Mouse (Mus musculus) hindbrain, embryonic 11.5 days (tissue): ENCODE results near the gene Ccdc183. TPM values are rescaled to one million over a fixed set of nuclear protein-coding genes. Genes with fewer than 3 reads are reported as not detected.

Experiments used
- ATAC-seq: fragments of 200-750 bp; cut with Nextera tagmentation; 2 replicates; pipeline ENCODE4 v1.8.0; 2017; ENCODE audit warnings: mild to moderate bottlenecking, moderate TSS enrichment, moderate library complexity; ENCODE audit not compliant: low FRiP score
- DNase-seq: peaks from one replicate; pipeline ENCODE4 v3.0.0-alpha.2; 2015; ENCODE audit warnings: low spot score
- H3K27ac ChIP-seq: fragments of 300-500 bp; sonication (generic); 2 replicates; pipeline ENCODE4 v1.5.1; 2014; ENCODE audit warnings: mild to moderate bottlenecking, low read depth, low read length
- H3K27me3 ChIP-seq: fragments of 300-500 bp; sonication (generic); 2 replicates; pipeline ENCODE4 v1.6.1; 2014; ENCODE audit warnings: mild to moderate bottlenecking, low read length, moderate library complexity, mixed read lengths; ENCODE audit not compliant: control insufficient read depth, insufficient read depth
- H3K36me3 ChIP-seq: fragments of 300-500 bp; sonication (generic); 2 replicates; pipeline ENCODE4 v1.6.1; 2014; ENCODE audit warnings: mild to moderate bottlenecking, low read length, moderate library complexity, mixed read lengths; ENCODE audit not compliant: control insufficient read depth, insufficient read depth
- H3K4me1 ChIP-seq: fragments of 300-500 bp; sonication (generic); replicated peaks from 2 replicates; pipeline ENCODE4 v1.6.1; 2014; ENCODE audit warnings: low read length, mixed read lengths; ENCODE audit not compliant: control insufficient read depth, insufficient read depth
- H3K4me2 ChIP-seq: fragments of 300-500 bp; sonication (generic); replicated peaks from 2 replicates; pipeline ENCODE4 v1.6.1; 2014; ENCODE audit warnings: mild to moderate bottlenecking, low read depth, low read length
- H3K4me3 ChIP-seq: fragments of 300-500 bp; sonication (generic); 2 replicates; pipeline ENCODE4 v1.5.1; 2014; ENCODE audit warnings: low read depth, low read length
- H3K9ac ChIP-seq: fragments of 300-500 bp; sonication (generic); 2 replicates; pipeline ENCODE4 v1.6.1; 2014; ENCODE audit warnings: low read depth, low read length
- H3K9me3 ChIP-seq: fragments of 300-500 bp; sonication (generic); 2 replicates; pipeline ENCODE4 v1.6.1; 2016; ENCODE audit warnings: low read length; ENCODE audit not compliant: control insufficient read depth
- WGBS: fragments of 180-500 bp; shearing (Covaris S2); extraction: QIAGEN DNeasy Blood & Tissue Kit; methylation state at CpG from one replicate; pipeline ENCODE4 v1.1.7; 2014; 5-methylcytosine and 5-hydroxymethylcytosine counted together
- polyA plus RNA-seq: library from polyadenylated mRNA; unstranded; fragments of >200 nt; fragmentation: Nextera tagmentation; extraction: Ambion mirVana; gene quantifications from 2 replicates; pipeline ENCODE4 v1.2.1, GENCODE M21; 2014

The Ccdc183 gene
- polyA plus RNA-seq, 1 experiment from 2014 or later = 0.22 TPM

DNA sequence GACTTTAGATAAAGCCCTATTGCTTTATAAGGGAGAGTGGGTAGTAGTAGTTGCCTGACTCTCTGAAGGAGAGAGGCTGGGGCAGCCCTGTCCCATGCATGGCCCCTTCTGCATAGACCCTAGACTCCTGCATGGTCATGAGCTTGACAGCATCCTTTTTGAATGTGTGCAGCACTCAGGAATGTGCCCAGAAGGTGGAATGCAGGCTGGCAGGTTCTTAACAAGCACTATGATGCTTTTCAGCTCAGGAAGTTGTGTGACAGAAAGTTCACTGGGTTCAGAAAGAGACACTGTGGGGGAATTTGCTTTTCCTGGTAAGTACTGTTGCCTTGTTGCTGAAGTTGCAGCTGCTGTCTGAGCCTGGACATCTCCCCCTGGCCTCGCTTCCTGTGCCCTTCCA lies 37.0 kb upstream of the Ccdc183 start:
- Histone ChIP-seq H3K9ac (no peak overlapping the region), H3K4me1 (no peaks in the 10 kb centered on the region), H3K27ac (no peak overlapping the region), H3K27me3 (no peaks in the 10 kb centered on the region), H3K9me3 (no peaks in the 10 kb centered on the region), H3K36me3 (no peaks in the 10 kb centered on the region), H3K4me2 (no peak overlapping the region), H3K4me3 (no peak overlapping the region)
- 58% methylated on average over 1 of the region's 1 CpGs for WGBS
- no peak for ATAC-seq
- DNase-seq = no peak

DNA sequence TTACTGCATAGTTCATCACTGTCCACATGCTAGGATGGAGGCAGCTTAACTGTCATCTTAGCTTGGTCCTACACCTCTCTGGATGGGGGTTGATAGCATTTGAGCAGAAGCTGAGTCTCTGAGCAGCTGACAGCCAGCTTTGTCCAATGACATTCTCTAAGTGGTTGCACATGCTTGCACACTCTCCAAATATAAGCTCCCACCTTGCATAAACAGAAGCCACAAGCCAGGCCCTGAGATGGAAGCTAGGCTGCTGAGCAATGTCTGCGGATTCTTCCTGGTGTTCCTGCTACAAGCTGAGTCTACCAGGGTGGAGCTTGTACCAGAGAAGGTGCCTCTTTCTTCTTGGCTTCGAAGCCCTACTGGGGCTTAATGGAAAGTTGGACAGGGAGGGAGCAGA lies 35.4 kb upstream of the Ccdc183 start, which contains the start of gene Lcn8:
Lcn8 (plus strand) TSS at position 219 of the 400 bp plus-strand sequence.
- Histone ChIP-seq H3K27ac (no peak within 1 kb of the TSS), H3K9me3 (no peaks in the 10 kb centered on the region), H3K4me1 (no peaks in the 10 kb centered on the region), H3K36me3 (no peaks in the 10 kb centered on the region), H3K4me3 (no peak within 1 kb of the TSS), H3K27me3 (no peaks in the 10 kb centered on the region), H3K4me2 (no peak within 1 kb of the TSS), H3K9ac (no peak within 1 kb of the TSS)
- ATAC-seq (no peak), DNase-seq (no peak)
- WGBS = 79% methylated on average over 2 of the region's 2 CpGs

DNA sequence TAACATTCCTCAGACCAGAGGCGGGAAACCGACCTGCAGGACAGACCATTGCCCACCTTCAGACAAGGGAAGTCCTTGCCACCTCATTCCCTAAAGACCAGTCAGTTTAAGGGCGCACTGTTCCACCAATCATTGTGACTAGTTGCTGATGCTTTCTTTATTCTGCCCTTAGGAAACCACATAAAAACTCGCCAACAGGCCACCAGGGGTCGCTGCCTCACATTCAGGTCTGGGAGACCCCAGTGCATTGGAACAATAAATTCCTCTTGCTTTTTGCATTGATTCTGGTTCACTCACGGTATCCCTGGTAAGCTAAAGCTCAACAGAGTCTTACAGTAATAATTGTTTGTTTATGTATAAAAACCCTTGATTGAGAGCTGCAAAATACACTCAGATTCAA lies 22.4 kb upstream of the Ccdc183 start:
- WGBS = 19% methylated on average over 6 of the region's 6 CpGs
- Histone ChIP-seq H3K9me3 (no peaks in the 10 kb centered on the region), H3K9ac (no peak overlapping the region), H3K4me1 (no peaks in the 10 kb centered on the region), H3K36me3 (no peaks in the 10 kb centered on the region), H3K4me2 (no peak overlapping the region), H3K27me3 (no peaks in the 10 kb centered on the region), H3K27ac (no peak overlapping the region), H3K4me3 (no peak overlapping the region)
- ATAC-seq (no peak), DNase-seq (peak; percentile 76)

DNA sequence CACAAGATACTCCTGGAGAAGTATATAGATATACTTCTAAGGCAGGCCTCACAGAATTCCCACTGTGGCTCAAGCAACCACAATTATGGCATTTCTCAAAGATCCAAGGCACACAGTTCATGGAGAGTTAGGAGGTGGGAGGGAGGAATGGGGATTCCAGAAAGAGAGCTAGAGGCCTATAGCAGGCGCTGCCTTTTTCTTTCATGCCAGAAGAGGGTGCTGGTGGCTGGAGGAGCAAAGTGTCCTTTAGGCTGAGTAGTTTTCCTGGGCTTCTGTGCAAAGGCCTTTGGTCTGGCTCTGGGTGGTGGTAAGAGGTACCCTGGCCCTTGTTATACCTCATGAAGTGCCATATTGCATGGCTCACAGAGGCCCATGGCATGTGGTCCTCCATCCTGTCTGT lies 16.6 kb upstream of the Ccdc183 start:
- Histone ChIP-seq H3K9me3 (no peaks in the 10 kb centered on the region), H3K4me2 (no peak overlapping the region), H3K27me3 (no peaks in the 10 kb centered on the region), H3K4me3 (no peak overlapping the region), H3K27ac (no peak overlapping the region), H3K36me3 (no peaks in the 10 kb centered on the region), H3K9ac (no peak overlapping the region), H3K4me1 (no peaks in the 10 kb centered on the region)
- no peak for ATAC-seq
- 40% methylated on average over 1 of the region's 1 CpGs for WGBS
- DNase-seq = no peak

DNA sequence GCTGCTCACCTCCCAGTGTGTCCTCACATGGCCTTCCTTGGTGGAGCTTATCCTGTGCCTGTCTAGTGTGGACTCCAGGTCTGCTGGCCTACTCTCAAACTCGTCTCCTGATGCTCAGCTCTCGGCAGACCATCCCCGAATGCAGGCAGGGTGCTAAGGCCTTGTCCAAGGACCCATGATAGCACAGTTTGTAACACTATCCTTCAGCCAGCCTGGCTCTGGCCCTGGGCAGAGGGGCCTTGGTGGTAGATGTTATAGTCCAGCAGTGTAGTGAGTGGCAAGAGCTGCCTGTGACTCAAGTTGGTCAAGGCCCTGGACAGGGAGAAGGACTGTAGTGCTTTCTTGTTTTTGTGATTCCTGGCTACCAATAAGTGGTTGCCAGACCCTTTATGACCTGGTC lies 16.1 kb upstream of the Ccdc183 start:
- Histone ChIP-seq H3K27me3 (no peaks in the 10 kb centered on the region), H3K36me3 (no peaks in the 10 kb centered on the region), H3K4me1 (no peaks in the 10 kb centered on the region), H3K27ac (no peak overlapping the region), H3K4me2 (no peak overlapping the region), H3K9ac (no peak overlapping the region), H3K4me3 (no peak overlapping the region), H3K9me3 (no peaks in the 10 kb centered on the region)
- 86% methylated on average over 3 of the region's 3 CpGs for WGBS
- DNase-seq (no peak), ATAC-seq (no peak)

DNA sequence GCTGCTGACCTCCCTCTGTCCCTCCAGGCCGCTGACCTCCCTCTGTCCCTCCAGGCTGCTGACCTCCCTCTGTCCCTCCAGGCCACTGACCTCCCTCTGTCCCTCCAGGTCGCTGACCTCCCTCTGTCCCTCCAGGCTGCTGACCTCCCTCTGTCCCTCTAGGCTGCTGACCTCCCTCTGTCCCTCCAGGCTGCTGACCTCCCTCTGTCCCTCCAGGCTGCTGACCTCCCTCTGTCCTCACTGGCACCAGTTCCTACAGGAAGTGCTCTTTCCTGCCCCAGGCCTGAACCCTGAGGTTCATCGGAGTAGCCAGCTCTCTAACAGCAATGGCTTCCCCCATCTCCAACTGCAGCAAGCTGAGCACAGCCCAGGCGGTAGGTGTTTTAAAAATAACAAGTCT lies 11.3 kb upstream of the Ccdc183 start:
- no peak for DNase-seq
- WGBS = 33% methylated on average over 4 of the region's 4 CpGs
- Histone ChIP-seq H3K4me2 (no peak overlapping the region), H3K9ac (no peak overlapping the region), H3K27me3 (no peaks in the 10 kb centered on the region), H3K4me3 (no peak overlapping the region), H3K9me3 (no peaks in the 10 kb centered on the region), H3K27ac (no peak overlapping the region), H3K36me3 (no peaks in the 10 kb centered on the region), H3K4me1 (no peaks in the 10 kb centered on the region)
- no peak for ATAC-seq

DNA sequence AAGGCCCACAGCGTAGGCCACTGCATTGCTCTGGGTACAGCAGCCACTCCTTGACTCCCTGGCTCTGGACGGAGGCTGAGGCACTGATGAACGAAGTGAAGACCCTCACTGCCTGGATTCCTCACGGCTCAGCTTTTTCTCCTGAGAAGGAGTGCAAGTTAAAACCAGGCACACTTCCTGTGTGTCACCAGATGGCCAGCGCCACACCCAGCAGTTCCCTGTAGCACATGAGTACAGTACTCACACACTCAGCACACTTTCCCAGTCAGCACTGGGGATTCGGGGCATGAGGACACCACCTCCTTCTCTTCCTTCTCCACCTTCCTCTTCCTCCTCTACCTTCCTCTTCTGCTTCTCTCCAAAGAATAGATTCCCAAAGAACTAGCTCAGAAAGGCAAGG lies 10.3 kb upstream of the Ccdc183 start, which contains the start of gene Fcna:
Fcna (minus strand) TSS at position 220 of the 400 bp plus-strand sequence.
- H3K27ac ChIP-seq = no peak within 1 kb of the TSS
- 75% methylated on average over 6 of the region's 6 CpGs for WGBS
- no peak within 1 kb of the TSS for H3K4me3 ChIP-seq
- no peaks in the 10 kb centered on the region for H3K27me3 ChIP-seq
- H3K4me1 ChIP-seq = no peaks in the 10 kb centered on the region
- H3K36me3 ChIP-seq = no peaks in the 10 kb centered on the region
- ATAC-seq (no peak), DNase-seq (no peak)
- H3K4me2 ChIP-seq = no peak within 1 kb of the TSS
- H3K9me3 ChIP-seq = no peaks in the 10 kb centered on the region
- H3K9ac ChIP-seq = no peak within 1 kb of the TSS

DNA sequence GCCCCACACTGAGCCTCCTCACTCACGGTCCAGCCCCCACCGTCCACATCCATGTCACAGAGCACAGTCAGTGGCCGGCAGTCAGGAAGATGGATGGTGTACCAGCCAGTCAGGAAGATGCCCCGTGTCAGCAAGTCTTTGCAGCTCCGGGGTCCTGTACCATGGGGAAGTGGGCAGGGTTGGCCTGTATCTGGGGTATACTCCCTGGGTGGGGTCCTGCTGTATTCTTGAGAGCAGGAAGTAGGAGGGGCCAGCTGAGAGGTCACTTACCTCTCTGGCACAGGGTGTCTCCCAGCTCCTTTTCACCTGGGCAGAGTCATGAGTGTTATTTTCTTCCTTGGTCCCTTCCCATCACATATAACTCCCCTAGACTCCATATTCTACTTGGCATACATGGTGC lies 8.5 kb upstream of the Ccdc183 start:
- Histone ChIP-seq H3K36me3 (no peaks in the 10 kb centered on the region), H3K4me2 (no peak overlapping the region), H3K9ac (no peak overlapping the region), H3K27ac (no peak overlapping the region), H3K9me3 (no peaks in the 10 kb centered on the region), H3K27me3 (no peaks in the 10 kb centered on the region), H3K4me3 (no peak overlapping the region), H3K4me1 (no peaks in the 10 kb centered on the region)
- 47% methylated on average over 5 of the region's 5 CpGs for WGBS
- DNase-seq (no peak), ATAC-seq (no peak)

DNA sequence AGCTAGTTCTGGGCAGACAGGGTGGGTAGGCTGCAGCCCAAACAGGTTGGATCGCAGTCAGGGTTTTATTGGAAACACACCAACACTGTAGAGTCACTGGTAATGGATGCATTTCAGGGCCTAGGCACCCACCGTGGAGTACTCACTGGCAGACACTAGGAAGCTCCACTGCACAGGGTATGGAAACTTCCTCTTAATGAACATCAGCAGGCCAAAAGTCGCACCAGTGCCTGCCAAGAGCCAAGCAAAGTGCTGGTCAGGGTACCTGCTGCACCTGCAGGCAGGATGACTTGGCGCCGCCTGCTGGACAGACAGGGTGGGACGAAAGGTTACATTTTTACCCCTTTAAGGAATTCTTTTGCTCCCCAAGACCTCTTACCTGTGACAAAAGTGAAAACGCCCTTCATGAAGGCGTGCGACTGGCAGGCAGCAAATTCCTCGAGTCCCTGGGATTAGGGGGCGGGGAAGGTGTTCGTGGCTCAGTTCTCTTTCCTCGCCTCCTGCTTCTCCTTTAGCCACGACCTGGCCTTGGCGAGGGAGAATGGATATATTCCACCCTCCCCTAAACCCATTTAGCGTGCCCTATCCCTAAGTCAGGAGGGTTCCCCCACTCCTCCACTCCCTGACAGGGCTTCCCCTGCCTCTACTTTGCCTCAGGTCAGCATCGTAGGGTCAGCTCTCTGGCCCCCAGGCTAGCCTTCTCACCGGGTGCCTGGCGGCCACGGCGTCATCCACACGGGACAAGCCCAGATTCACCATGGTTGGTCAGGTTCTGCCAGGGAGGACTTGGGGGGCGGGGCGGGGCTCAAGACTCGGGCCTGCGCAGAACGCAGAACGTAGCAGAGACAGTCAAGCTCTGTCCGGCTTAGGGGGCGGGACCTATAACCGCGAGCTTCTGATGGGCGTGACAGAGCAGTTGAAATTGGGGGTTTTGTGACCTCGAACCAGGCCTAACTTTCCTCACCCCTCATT lies 4.0 kb upstream of the Ccdc183 start, which contains the start of gene Tmem141:
Tmem141 (minus strand) TSS at position 777 of the 972 bp plus-strand sequence.
- ATAC-seq (peak; percentile 92), DNase-seq (peak; percentile 84)
- peak within 1 kb of the TSS; percentile 65 for H3K4me2 ChIP-seq
- peaks cover 13% of the 10 kb centered on the region for H3K27me3 ChIP-seq
- H3K4me1 ChIP-seq = no peaks in the 10 kb centered on the region
- no peaks in the 10 kb centered on the region for H3K36me3 ChIP-seq
- H3K27ac ChIP-seq = no peak within 1 kb of the TSS
- H3K9ac ChIP-seq = peak within 1 kb of the TSS; percentile 55; the same call in 1 of the 2 replicates
- H3K9me3 ChIP-seq = no peaks in the 10 kb centered on the region
- H3K4me3 ChIP-seq = peak within 1 kb of the TSS; percentile 34
- WGBS = 7% methylated on average over 34 of the region's 34 CpGs
